Mouse (Mus musculus) gastrocnemius, postnatal 14 days (tissue): ENCODE data around the gene Folr1. TPM values are rescaled to one million over a fixed set of nuclear protein-coding genes. Genes with fewer than 3 reads are reported as not detected.

ENCODE experiments used
- DNase-seq: peaks from one replicate; pipeline ENCODE4 v3.0.0; 2021; ENCODE audit warnings: mixed read lengths
- intact Hi-C: fragments of 180-260 bp; cut with DNase I; formaldehyde crosslinking; loops from one replicate; pipeline ENCODE4 v1.15.1; 2025; ENCODE audit warnings: low total_unique reads
- long read RNA-seq, 2 experiments: library from polyadenylated mRNA; stranded (forward); transcript quantifications; one replicate each; pipeline ENCODE4 v2.0.0; 2021
- total RNA-seq, 2 experiments: library from RNA; stranded (reverse); gene quantifications; 2 replicates each; pipeline ENCODE4 v1.2.3; 2021

The Folr1 gene
- total RNA-seq, result 1 to 10 TPM; 1.6 to 2.2 TPM
- long read RNA-seq, experiment 1, partial matches to known transcripts, result 1 of 1 reads
- long read RNA-seq, experiment 1, other reads (novel, unspliced or antisense), result 0 of 1 reads
- long read RNA-seq, experiment 2, result 0 reads

DNA sequence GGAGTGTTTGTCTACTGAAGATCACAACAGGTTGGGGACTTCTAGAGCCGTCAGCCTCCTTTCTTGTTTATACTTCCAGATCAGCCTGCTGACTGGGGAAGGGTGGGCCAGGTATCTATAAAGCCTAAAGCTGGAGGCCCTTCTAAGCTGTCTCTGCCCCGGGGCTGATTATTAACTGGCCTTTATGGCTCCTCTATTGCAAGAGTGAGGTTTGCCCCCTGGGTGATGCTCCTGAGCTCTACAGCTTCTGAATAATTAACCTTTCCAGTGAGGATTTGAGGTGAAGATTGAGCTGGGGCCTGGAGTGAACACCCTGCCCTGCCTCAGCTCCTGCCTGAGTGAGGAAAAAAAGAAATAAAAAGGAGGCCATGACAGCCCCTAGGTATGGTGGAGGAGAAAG is at the start of gene Folr1:
TSS of gene Folr1 (minus strand) at position 160 of the 400 bp plus-strand sequence.
- intact Hi-C loops, result no loop called here
- DNase-seq, result no peak

DNA sequence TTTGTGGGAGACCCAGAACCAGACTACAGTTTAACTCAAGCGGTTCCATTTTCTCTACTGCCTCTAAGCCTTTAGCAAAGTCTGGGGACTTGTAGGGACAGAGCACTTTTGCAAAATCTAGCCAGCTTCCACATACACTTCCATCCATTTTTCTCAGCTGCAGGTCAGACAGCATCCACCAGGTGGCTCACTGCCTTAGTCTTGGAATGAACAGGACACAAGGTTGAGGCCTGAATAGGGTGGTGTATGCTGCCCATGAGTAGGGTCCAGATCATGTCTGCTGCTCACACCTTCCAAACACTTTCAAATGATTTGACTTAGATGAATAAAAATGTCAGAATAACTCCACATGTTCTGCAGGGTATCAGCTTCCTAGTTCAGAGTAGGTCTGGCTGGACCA is 47.5 kb upstream of the Folr1 start:
- intact Hi-C loops, result loop anchor here (5.0 kb wide), 1 partner anchor 159 kb away; no protein-coding TSS in a partner anchor
- peak; percentile 59 for DNase-seq

DNA sequence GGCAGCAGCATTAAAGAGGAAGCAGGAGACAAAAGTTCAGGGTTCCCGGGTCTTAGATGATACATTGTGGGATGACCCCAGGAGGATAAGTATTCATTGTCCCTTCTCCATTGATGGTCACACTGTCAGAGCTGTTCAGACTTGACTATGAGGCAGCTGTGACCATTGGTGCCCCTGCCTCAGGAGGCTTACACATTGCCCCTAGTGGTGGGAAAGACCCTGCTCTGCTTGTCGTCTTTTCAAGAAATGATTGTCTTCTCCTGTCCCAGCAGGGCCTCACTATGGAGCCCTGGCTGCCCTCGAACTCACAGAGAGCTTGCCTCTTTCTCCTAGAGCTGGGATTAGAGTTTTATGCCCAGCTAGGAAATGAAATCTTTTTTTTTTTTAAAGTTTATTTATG is 41.4 kb upstream of the Folr1 start:
- intact Hi-C loops, result no loop called here
- no peak for DNase-seq

DNA sequence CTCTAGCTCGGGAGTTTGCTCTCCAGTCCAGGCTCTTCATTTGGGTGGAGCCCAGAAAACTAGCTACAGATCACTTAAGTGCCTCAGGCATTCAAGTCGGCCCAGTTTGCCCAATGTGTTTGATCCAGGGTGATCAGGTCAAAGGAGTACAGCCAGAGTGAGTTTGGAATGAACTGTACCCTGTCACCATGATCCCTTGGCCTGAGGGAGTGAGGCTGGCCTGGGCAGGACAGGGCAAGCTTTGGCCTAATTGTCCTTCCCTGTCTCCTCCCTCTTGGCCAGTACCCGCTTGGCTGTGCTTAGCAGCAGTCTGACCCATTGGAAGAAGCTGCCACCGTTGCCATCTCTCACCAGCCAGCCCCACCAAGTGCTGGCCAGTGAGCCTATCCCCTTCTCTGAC is 39.5 kb upstream of the Folr1 start:
- peak; percentile 53 for DNase-seq
- intact Hi-C loops, result no loop called here

DNA sequence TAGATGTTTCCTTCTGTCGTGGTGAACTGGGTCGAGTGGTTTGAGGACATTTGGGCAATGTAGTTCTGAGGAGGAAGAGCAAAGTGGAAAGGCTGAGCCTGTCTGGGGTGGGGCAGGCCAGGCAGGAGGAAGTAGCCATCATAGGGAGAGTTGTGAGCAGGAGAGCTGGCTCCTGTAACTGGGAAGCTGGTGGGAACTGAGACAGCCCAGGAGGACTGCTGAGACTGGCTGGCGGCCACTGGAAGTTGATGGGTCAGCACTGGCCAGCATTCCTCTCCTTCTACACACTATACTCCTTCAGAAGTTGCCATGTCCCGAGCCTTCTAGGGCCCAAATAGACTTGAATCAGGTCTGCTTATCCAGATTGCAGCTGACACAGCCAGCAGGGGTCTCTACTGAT is 37.8 kb upstream of the Folr1 start:
- DNase-seq, result peak; percentile 61
- intact Hi-C loops, result no loop called here

DNA sequence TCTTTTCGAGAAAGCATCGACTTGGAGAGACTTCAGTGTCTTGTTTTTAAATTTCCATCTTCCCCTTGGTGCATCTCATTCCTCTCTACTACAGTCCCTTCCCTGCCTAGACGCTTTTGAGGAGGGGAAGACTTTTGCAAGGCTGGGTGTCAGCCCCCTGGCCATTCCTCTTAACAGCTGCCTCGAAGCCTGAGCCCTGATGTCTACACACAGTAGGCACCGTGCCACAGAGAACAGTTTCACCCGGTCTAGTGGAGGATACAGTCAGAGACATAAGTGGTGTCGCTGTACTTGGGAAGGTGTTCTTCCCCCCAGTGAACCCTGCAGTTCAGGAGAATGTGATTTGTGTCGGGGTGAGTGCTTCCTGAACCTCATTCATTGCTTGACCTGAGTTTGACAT is 36.1 kb upstream of the Folr1 start:
- no peak for DNase-seq
- intact Hi-C loops, result no loop called here

DNA sequence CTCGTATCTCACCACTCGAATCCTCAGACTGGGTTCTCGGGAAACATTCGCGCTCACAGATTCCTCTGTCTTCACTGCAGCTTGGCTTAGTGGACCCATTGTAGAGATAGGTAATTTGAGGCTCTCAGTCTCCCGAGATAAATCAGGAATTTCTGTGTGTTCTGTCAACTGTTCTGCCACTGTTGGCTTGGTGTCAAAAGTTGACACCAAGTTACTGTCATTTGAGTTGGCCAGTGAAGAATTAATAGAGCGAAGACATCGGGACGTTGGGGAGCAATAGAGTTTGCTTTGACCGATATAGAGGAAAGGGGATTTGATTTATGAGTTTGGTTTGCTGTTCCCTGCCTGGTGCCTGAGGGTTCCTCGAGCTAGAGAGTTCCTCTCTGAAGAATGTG is 35.7 kb upstream of the Folr1 start, which contains the start of gene Tomt:
TSS of gene Tomt (minus strand) at position 73 of the 395 bp plus-strand sequence.
- intact Hi-C loops, result no loop called here
- DNase-seq, result no peak

DNA sequence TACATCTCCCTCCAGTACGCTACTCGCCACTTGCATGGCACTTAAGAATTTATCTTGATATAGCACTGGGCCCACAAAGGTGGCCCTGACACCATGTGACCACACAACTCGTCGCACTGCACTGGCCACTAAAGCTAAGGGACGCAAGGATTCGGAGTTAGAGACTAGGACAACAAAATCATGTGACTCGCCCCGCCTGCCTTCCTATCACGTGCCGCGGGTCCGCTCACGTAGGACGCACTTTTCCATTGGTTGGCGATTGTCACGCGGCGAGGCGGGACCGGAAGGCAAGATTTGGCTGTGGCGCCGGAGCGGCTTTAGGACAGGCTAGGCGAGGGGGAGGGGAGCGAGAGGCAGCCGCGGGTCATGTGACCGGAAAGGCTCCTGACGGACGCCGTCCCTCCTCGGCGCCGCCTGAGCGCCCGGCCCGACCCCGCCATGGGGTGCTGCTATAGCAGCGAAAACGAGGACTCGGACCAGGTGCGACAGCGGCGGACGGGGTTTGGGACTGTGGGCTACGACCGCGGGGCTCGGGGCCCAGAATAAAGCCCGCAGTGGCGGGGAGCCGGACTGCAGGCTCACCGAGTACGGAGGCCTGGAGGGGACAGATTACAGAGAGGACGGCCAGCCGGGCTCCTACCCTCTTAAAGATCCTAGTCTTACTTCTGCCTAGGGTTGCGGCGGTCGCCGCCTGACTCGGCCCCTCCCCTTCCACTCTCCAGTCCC is 35.1 kb upstream of the Folr1 start, which contains the start of gene Lamtor1:
TSS of gene Lamtor1 (plus strand) at position 344 of the 726 bp plus-strand sequence.
- intact Hi-C loops, result no loop called here

DNA sequence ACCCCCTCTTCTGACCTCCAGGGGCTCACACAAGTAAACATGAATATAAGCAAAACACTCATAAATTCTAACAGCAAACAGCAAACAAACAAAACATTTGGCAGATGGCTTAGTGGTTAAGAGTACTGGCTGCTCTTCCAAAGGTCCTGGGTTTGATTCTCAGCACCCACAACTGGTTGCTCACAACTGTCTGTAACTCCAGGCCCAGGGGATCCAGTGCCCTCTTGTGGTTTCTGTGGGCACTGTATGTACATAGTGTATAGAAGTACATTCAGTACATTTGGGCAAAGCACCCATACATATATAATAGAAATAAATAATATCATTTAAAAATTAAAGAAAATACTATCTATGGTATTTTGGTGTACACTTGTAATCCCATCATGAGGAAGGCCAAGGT is 32.3 kb upstream of the Folr1 start:
- no peak for DNase-seq
- intact Hi-C loops, result no loop called here

More for the DNA sequence above, 35.1 kb upstream of the Folr1 start, which contains the start of gene Lamtor1:
- peak; percentile 100 for DNase-seq

DNA sequence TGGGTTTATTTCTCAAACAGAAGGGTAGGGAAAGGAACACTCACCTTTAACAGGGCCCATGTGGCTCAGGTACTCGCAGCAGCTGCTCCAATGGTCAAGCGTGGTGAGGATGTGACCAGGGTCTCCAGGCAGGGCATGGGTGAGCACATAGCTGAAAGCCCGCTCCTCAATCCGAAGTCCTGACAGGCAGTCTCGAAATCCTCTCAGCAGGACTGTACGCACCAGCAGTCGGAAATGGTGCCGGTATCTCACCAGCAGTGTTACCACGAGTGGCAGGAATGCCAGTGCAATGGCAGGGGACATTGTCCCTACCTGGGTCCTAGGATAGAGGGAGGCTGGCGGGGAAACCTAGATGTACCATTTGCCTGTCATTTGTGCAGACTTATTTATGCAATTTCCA is 31.4 kb upstream of the Folr1 start:
- DNase-seq, result no peak
- intact Hi-C loops, result no loop called here

DNA sequence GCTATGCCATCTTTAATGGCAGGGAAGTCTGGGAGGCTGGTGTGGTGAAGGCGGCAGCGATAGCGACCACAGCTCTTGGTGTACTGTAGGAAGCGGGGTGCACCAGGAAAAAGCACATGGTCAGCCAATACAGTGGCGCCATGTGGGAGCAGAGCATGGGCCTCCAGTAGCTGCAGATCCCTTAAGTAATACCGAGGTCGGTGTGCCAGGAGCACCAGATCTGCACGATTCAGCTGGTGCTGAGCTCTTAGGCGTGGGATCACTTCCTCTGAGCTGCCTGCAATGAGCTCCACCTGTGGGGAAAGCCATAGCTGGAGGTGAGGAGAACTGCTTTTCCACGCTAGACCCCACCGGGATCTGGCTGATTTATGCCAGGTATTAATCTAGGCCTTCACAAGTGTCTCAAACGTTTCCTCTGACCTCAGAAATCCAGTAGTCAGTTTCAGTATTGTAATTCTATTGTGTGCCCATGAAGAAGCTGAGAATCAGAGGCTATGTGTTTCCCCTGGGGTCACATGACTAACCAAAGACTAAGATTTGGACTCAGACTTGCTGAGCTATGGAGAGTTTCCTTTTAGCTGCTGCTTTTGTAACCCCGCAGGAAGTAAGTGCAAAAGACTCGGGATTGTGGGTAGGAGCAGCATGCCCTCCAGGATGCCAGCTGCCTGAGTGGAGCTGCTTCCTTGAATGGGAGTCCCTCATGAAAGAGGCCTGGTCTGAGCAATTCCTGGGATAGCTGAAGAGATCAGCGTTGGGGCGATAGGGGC is 29.9 kb upstream of the Folr1 start:
- intact Hi-C loops, result no loop called here
- no peak for DNase-seq

DNA sequence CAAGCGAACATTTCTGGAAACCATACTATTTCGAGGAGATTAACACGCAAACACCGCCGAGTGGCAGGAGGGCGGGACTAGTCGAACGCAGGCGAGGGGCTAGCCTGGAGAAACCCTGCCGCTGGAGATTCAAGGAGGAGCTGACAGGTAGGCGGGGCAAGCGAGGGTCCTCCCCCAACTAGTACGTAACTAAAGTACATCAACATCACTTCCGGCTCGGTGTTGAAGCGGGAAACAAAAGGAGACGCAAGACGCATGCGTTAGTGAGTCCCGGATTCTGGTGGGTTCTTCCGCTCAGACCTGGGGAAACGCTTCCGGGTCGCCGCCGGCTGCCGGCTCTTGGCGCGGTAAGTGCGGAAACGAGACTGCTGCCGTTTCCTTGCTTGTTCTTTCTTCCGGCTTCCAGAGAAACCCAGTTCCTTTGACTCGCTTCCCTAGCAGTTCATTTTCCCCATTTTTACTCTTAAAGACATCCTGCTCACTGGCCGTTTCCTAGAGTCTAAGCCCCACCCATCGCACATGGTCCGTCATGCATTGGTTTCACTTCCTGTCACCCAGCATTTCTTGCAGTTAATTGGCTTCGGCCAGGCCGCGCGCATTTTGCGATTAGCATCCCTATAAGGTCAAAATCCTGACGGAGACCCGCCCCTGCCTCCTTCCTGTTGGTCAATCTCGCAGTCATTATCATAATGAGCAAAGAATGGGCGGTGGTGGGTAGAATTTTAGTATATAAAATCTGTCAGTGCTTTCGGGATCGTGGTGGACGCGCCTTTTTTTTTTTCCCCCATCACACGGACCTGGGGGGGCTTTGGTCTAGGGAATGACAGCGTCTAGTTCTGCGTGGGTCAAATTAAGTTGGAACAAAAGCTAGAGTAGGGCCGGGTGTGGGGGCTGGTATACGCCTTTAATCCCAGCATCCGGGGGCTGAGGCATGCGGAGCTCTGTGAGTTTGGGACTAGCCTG is 25.8 kb upstream of the Folr1 start:
- DNase-seq, result peak; percentile 97
- intact Hi-C loops, result loop anchor here (10.0 kb wide), 1 partner anchor 222 kb away; no protein-coding TSS in a partner anchor

DNA sequence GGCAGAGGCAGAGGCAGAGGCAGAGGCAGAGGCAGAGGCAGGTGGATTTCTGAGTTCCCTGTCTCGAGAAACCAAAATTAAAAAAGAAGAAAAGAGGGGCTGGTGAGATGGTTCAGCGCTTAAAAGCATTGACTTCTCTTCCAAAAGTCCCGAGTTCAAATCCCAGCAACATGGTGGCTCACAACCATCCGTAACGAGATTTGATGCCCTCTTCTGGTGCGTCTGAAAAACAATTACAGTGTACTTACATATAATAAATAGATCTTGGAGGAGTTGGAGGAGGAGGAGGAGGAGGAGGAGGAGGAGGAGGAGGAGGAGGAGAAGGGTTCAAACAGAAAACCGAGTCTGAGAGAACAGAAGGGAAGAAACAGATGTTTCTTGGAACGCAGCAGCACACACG is 25.1 kb upstream of the Folr1 start:
- DNase-seq, result no peak

DNA sequence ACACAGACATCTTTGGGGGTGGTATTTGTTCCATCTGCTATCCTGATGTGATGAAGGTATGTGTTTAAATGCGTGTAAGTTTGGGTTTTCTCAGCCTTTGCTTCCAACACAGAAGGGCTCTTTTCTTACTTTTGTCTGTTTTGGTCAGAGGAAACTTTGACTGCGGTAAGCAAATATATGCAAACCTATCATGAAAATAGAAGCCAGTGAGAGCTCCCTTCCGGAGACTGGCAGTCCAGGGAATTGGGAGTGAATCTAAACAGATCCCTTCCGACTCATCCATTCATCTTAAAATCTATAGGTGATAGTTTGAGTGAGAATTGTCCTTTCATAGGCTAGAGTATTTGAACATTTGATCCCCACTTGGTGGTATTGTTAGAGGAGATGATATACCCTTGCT is 17.9 kb upstream of the Folr1 start:
- DNase-seq, result no peak
- intact Hi-C loops, result no loop called here

More for the DNA sequence above, 25.1 kb upstream of the Folr1 start:
- intact Hi-C loops, result loop anchor here (10.0 kb wide), 1 partner anchor 221 kb away; no protein-coding TSS in a partner anchor

DNA sequence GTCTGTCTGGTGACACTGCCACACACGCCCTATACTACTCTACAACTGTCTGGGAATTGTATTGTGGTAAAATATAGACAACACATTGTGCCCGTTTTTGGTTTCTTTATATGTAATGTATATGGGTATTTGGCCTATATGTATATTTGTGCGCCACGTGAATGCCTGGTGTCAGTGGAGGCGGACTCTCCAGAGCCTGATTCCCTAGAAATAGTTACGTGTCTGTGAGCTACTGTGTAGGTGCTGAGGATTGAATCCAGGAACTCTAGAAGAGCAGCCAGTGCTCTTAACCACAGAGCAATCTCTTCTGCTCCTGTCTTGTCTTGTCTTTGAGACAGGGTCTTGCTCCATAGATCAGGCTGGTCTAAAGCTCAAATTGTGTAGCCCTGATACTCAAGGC is 15.7 kb upstream of the Folr1 start:
- intact Hi-C loops, result no loop called here
- DNase-seq, result no peak

DNA sequence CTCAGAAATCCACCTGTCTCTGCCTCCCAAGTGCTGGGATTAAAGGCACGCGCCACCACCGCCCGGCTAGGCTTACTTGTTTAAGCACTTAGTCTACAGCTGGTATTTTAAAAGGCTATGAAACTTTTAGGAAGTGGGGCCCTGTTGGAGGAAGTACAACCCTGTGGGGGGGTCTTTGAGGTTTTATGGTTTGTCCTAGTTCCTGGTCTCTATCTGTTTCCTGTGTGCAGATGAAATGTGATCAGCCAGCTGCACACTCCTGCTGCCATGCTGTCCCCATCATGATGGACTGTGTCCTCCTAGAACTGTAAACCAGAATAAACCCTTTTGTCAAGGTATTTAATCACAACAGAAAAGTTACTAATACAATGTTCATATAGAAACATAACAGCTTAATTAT is 13.6 kb upstream of the Folr1 start:
- intact Hi-C loops, result no loop called here
- no peak for DNase-seq

DNA sequence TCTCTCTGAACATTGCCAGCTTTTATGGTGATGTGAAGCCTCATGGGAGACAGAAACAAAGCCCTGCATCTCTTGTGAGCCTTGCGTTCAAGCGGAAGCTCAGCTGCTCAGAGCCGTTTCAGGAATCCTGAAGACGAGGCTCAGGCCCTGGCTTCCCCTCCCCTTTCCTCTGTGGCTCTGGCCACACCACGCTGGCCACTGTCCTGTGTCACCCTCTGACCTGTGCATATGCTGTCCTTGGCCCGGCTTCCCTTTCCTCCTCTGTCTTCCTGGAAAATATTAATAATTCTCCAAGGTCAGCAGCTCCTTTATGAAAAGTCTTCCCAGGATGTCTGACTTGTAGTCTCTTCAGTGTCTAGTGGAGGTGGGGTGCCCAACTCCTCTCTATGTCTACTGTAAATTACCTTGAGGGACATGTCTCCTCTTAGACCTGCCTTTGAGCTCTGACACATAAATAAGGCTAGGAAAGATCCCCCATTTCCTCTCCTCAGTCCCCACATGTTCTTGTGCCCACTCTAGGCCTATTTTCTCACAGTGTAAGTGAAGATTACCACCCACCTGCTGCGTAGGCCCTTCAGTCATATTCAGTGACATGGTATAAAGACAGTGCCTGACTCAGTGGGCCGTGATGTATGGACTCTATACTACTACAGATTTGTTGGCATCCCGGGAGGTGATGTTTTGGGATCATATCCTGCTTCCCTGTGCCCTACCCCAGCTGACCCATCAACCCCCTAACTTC is 12.0 kb upstream of the Folr1 start:
- no peak for DNase-seq
- intact Hi-C loops, result no loop called here

DNA sequence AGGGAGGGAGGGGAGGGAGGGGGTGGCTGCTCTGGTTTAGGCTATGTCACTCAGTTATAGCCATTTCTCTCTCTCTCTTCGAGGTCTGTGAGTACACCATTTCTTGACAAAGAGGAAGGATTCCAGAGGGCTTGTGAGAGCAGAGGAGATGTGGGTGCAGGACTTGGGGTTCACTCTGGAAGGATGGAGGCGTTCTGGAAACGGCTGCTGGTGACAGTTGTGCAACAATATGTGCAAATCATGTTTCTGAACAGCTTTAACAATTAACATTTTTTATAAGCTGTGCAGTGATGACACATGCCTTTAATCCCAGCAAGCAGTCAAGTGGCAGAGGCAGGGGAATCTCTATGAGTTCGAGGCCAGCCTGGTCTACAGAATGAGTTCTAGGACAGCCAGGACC is 10.3 kb upstream of the Folr1 start:
- intact Hi-C loops, result no loop called here
- DNase-seq, result no peak

DNA sequence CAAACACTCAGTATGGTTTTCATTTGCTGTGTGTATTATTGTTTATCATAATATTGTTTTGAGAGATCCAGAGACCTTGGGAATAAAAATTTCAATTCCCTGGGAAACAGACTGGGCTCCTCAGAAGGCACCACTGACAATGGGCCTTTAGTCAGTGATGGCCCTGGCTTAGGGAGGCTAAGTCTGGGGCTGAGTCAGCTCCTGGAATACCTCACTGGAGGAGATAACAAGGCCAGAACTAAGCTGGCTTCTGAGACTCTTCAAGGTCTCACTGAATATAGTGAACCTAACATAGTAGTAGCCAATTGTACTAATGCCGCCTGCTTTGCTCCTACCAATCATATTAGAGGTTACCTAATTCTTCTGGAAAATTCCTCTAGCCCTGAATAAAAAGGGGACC is 5.4 kb upstream of the Folr1 start:
- intact Hi-C loops, result no loop called here
- DNase-seq, result no peak
